Mouse (Mus musculus) adrenal gland, postnatal 4 days (tissue): ENCODE measurements at regions not wholly inside any gene's neighbourhood (a gene's known extent, or its start where the extent isn't known, plus 50 kb on each side); places are given as distances from the start of the nearest gene placed in this dataset.

Experiments used
- DNase-seq, 2 experiments: peaks; one replicate each; pipeline ENCODE4 v3.0.0; 2021 to 2022; ENCODE audit warnings: low spot score in 2 of 2, mixed read lengths in 2 of 2

DNA sequence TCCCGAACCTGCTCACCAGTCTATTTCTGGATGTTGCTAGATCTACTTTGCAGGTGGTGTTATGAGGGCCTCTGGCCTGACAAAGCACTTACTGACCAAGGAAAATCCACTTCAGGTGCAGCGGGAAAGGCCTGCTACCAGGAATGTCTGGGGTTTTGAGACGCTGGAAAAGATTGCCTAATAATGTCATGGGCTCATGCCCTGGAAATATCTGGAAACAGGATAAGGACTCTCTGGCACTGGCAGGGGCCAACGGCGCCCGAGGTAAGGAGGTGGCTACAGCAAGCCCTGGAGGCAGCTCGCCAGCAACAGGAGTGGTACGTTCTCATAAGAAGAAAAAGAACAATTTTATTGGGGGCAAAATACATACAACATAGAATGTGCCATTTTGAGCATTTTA lies 94.7 kb downstream of the Zfp36l1 start:
- no peak for DNase-seq

DNA sequence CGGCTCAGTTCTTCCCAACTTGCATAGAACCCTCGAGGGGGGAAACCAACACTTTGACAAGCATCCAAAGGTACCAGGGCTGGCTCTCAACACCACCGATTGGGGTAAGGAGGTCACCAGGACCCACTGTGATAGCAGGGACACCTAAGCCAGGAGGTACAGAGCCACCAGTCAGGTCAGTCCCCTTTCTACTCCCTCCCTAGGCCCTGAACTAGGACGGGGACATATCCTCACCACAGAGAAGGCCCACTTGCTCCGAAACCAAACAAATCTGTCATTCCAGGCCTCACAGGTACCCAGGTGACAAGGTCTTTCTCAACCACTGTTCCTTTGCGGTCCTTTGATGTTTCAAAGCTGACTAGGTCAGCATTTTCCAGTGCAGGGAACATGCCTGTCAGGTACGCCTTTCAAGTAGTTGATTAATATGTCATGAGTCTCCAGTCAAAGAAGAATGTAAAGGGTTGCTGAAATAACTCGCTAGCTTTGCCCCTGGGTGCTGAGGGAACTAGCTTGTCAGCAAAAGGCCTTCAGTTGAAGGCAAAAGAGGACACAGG lies 95.4 kb downstream of the Zfp36l1 start:
- no peak for DNase-seq

DNA sequence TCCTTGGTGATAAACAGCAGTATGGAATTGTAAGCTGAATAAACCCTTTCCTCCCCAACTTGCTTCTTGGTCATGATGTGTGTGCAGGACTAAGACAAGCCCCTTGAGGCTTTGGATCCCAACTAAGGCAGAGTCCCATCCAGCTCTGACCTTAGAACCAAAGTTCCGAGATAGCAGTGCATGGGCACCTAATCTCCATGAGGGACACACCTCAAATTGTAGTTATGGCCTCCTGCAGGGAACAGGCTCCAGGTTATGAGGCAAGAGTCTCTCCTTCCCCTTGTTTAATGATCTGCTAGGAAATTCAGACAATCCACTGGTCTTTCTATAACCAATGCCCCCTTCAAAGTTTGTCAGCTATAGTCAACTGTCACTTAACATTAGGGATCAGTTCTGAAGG lies 96.9 kb downstream of the Zfp36l1 start:
- no peak for DNase-seq

DNA sequence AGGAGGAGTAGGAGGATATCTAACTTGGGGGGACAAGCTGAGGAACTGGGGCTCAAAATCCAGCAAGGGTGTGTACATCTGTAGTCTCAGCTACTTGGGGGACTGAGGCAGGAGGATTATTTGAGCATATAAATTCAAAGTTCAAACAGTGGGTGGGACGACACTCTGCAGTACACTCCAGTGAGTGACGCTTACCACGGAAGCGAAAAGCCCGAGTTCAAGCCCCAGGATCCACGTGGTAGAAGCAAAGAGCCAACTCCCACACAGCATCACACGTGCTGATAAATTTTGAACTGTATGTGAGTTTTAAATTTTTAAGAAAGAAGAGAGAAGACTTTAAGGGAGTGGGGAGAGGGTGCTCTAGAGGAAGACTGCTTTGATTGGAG lies 98.2 kb downstream of the Zfp36l1 start:
- DNase-seq = no peak

DNA sequence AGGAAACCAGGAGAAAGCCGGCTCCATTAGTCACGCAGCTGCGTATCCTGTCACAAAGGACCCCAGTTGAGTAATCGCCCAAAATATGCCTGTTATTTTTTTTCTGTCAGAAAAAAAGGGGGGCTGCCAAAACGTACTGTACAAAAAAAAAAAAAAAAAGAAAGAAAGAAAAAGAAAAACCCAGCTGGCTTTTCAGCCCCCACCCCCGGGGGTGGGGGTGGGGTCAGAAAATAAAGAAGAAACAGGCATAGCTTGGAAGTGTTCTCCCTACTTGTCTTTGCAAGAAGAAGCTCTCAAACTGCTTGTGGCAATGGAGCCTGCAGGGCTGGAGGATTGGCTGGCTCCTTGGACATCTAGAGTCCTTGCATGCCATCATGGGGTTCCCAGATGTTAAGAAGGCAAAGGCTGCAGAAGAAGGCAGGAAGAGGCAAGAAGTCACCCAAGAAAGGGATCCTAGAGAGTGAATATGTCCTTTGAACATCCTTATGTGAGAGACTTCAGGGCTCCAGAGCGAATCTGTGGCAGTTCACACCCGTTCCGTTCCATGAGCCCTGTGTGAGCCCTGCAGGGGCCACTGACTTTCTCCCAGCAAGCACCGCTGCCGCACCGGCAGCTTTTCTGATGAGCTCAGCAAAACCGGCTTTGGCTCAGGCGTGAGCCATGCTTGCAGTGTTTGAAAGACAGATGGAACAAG lies 98.8 kb downstream of the Zfp36l1 start:
- no peak for DNase-seq

DNA sequence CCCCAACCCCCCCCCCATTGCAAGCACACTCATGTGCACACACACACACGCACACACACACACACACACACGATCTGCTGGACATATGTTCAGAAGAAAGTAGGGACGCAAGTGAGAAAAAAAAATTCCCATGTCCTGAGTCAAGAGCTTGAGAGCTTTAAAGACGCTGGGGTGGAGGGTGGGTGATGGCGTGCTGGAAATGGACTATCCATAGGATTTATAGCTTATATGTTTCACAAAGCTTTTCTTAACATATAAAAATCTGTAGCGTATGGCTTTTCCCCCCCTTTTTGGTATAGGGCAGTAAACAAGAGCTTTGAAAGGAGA lies 99.3 kb downstream of the Zfp36l1 start:
- no peak for DNase-seq

DNA sequence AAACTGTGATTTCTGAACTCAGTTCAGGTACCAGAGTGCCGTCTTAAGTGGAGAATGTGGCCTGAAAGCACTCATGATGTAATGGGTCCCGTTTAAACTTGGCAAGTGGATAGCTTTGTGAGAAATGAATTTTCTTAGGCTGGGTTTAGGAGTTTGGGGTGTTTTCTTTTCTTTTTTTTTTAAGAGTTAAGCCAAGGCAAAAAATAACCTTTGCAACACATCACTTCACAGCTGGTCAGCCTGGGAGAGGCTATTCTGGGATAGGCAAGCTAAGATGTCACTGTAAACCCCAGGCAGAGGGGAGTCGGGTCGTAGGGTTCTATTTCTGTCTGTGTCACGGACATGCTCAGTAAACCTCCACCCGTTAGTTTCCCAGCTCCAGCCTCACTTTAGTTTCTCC lies 100.9 kb downstream of the Zfp36l1 start:
- no peak for DNase-seq

DNA sequence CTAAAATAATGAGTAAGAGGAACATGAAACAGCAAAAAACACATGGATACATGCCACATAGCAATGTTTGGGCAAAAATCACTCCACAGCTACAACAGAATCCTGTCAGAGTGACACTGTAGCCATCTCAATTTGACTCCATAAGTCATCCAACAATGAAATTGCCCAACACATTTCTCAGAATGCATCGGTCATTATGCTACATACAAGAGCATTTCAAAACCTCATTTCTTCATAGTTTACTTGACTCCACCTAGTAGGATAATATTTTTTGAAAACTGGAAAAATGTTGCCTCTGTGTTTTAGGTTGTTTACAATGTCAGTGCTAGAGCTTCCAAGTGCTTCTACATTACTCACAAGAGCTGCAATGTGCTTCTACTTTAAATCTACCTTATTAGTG lies 101.9 kb downstream of the Zfp36l1 start:
- DNase-seq = no peak

DNA sequence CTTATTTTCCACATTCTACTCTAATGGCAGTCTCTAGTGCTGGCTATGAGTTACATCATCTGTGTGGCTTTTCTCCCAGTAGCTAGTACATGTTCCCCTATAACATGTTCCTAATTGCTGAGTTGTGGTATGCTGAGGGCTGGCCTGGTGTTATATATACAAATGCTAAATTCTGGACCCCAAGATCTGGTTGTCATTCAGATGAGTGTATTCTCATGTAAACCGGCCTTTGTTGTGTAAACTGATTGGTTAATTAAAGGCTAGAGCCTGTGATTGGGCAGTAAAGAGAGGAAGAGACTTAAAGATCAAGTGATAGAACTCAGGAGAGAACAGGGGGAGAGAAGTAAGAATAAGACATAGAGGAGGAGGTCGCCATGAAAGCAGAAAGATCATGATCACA lies 102.6 kb downstream of the Zfp36l1 start:
- DNase-seq = no peak

DNA sequence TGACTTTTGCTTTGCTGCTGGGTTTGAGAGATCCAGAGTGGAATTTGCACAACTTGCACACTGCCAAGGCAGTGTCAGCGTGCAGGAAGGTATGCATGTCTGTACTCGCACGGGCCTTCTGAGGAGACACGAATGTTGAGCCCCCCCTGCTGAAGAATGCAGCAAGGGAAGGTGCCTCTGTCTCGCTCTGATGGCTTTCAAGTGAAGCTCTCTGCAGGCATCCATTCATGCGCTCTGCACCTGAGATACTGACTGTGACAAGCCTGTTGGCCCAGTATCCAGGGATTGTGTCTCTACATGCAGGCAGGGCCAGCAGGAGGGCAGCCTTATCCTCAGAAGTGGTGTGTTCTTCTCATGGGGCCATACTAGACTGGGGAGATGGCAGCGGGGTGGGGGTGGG lies 105.0 kb downstream of the Zfp36l1 start:
- DNase-seq = no peak

DNA sequence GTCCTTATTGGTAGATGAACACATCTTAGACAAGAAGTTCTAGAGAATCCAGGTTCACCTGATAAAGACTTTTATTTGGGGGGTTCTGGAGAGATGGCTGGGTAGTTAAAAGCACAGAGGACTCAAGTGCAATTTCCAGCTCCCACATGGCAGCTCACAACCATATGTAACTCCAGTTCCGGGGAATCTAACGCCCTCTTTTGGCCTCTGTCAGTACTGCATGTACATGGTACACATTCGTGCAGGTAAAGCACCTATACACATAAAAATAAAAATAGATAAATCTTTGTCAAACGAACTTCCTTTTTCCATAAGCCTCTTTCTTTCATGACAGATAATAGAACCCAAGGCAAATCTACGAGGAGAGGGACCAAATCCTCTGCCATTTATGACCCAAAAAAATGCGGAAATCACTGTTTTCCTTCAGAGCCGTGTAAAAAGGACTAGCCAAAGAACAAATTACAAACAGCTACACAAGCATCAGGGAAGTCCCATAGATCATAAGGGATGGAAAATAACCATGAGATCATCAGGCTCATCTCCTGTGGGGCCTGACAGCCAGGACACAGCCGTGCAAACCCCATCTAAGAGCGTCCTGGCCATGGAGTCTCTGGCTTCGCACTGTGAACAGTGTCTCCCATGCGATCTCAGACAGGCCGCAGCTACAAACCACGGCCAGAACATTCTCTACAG lies 107.4 kb downstream of the Zfp36l1 start:
- DNase-seq = no peak

DNA sequence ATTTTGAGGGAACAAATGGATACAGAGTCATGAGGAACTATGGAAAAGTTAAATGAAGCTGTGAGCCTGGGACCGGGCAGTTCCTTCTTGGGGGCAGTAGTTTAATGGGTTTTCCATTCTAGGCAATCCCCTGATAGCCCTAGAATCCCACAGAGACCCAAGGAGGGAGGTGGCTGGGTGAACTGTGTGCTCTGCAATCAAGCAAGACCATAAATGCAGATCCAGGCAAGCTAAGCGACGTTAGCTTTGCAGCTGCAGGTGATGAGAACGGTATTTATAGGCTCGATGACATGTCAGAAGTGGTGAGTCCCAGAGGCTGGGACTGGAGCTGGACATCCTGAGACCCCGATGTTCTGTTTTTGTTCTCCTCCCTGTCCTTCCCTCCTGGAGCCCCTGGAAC lies 108.2 kb downstream of the Zfp36l1 start:
- no peak for DNase-seq

DNA sequence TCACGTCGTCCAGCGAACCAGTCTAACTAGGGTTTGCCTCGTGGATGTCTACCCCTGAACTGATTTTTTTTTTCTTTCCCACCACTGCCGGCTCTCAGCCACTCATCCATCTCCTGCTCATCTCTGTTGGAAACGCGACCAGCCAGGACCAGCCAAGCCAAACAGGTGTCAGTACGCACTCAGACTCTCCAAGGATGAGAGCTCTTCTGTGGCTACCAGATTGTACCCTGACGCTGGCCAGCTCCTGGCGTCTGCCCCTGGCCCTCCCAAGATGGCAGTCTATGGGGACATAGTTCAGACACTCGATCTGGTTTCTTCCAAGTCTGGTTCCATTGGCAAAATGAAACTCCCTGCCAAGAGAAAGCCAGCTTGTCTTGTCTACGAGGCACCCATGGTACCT lies 109.3 kb downstream of the Zfp36l1 start:
- no peak for DNase-seq

DNA sequence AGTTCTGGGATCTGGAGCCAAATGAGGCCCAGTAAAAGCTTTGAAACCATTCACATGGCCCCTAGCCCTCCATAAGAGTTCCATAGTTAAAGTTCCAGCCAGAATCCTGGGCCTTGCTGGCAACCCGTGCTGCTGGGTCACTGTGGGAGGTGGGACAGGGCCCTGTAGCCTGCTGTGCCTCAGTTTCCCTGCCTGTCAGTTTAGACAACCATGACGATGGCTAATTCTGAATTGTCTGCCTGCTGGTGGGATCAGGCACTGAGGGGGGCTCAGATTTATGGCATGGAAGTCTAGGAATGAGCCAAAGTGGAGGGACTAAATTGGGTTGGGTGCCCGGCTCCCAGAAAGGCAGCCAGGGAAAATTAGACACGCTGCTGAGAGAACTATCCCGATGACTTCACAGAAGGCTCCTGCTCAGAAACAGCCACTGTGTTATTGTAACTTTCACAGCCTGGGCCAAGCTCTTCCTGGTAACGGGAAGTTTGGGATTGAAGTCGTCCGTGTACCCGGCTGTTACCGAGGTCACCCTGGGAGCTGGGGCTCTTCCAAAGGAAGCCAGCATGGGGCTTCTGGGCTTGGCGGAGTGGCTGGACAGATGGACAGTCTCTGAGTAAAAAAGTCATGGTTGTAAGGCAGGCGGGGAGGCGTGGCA lies 110.2 kb downstream of the Zfp36l1 start:
- no peak for DNase-seq

DNA sequence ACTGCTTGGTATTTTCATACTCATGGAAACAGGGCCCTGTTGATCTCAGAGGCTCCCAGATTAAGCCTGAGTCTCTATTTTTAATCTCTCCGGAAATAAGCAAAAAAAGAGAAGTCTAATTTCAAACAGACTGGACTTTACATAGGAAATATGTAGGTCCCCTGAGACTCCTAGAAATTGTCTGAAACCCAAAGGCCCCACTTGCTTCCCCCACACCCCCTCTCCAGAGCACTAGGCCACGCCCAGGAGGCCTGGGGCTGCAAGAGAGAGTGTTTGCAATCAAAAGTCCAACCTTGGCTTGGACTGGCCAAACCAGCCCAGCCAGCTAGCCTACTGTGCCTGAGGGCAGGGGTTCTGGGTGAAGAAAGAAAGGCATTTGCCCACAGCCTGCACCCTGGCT lies 111.0 kb downstream of the Zfp36l1 start:
- no peak for DNase-seq

DNA sequence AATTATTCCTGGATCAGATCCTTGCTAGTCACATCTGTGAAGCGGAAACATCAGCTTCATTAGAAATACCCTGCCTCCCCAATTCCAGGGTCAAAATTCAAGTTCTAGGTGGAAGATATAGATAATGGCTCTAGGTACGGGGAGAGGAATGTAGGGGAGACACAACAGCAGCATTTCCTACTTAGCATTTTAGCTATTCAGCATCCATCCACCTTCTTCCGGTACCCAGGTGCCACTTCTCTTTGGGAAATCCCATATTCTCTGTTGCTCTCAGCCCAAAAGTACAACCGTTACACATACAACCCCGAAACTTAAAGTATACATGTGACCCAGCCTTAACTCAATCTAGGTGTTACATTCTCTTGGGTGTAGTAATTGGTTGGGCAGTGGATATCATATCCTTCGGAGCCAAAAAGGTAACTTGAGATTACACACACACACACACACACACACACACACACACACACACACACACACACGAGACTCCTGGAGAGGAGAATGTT lies 112.9 kb downstream of the Zfp36l1 start:
- DNase-seq = no peak

DNA sequence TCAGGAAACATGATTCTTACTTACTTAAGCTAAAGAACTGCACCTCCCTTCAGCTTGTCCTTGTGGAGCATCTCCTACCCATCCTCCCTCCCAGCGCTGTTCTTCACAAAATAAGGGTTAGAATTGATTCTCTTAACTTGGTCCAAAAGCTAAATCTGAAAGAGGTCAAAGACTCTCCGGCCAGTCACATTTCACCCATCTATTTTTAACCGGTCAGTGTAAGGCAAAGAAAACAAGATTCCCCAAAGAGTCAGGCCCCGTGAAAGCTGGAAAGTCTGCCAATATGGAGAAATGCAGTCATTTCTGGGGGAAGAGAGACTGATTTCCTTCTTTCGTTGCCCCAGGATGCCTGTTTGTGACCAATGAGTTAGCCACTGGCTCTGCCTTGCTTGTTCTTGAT lies 114.0 kb downstream of the Zfp36l1 start:
- no peak for DNase-seq

DNA sequence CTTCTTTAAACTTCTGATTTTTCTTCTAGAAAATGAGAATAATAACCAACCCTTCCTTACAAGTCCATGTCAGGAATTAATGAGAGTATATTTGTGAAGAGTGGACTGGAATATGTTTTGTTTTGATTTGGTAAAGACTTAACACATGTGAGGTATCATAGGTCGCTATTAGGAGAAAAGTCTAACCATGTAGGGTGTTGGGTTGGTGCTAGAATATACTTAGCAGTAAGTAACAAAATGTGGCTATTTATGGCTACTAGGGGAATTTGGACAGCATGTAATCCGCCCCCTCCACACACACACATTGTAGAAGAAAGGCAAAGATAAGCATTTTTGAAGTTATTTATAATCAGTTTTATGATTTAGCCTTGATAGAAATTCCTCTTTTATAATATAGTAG lies 114.5 kb downstream of the Zfp36l1 start:
- no peak for DNase-seq

DNA sequence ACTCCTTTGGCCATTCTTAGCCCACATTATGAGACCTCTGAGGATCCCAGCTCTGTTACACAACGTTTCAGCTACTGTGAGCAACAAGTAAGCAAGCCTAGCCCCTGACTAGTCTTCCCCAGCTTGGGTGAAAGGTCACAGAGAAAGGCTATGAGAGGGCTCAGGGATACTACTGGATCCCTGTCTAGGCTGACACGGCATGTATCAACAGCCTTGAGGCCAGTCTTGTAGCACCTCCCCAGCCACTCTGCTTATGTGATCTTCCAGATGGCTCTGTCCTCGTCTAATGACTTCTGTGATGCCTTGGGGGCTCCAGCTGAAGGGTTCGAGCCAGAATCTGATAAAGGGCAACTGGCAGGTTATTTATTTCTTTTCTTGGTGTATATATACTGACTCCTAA lies 115.6 kb downstream of the Zfp36l1 start:
- DNase-seq = no peak

DNA sequence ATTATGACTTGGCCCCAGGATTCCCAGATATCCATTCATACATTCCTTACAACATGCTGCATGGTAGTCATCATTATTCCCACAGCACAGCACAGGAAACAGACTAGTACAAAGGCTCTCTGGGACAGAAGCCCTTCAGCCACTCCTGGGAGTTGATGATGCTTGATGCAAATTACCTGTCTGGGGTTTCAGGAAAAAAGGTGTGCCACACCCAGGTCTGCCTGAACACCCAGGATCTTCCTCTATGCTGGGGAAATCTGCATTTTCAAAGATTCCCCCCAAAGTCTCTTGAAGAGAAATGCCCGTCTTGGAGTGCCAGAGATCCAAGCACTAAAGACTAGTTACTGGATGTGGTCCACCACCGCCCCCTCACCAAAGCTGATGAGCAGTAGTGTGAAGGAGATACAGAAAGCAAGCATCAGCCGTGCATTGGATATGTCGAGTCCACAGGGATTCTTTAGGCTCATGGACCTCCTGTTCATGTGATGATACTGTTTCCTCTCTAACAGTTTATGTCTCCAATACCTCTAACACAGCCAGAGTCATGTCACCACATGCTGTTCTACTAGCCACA lies 117.2 kb downstream of the Zfp36l1 start:
- no peak for DNase-seq

DNA sequence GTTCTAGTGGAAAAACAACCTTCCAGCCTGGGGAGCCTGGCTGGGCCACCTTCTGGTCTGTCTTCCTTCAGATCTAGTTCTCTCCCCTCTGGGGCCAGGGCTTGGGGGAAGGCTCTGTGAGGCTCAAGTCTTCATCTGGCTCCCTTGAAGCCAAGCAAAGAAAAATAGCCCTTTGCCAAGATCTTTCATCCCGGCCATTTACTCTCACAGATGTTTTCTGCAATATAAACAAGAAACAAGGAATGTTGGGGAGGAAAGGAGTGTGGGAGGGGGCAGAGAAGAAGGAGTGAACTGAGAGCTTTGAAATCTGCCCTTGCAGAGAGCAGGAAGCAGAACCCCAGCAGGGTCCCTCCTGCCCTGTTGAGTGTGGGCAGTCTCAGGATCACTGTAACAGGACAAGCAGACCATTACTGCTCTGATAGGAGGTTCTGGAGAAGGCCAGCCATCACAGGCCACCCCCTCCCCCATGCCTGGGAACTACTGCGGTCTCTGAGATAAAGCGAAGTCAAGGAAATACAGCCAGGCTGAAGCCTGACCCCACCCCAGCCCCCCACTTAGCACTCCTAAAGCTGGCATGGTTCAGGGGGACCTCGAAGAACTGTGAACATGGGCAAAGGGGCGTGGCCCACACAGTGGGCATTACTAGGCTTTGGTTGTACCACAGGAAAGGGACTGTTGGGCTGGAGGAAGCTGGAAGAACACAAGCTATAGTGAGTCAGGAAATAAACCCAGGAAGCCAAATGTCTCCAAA lies 118.8 kb downstream of the Zfp36l1 start:
- DNase-seq = no peak
